Mouse (Mus musculus): ENCODE measurements around the gene Ogdh. TPM values are rescaled to one million over a fixed set of nuclear protein-coding genes. Genes with fewer than 3 reads are reported as not detected.

Ogdh gene
- total RNA-seq, 1 experiment = 68.4 TPM

DNA sequence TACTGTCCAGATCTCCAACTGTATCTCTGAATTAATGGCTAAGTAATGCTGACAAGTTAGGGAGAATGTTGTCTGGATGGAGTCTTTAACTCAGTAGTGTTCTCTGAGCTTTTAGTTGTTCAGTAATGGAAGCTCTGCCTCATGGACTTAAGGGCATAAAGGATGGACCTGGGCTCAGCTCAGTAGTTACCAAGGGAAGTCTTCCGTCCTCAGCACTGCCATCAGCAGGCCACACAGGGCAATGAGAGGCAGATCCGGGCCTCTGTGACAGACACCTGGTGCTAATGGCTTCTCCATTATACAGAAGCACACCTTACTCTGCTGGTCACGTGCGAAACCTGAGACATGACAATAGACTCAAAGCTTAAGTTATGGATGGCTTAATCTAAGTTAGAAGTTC lies 45.3 kb downstream of the Ogdh start:
- no peaks in the 10 kb centered on the region for H3K9me3 ChIP-seq (ENCODE audit: control insufficient read depth, insufficient read depth, low read depth, low read length)
- H3K36me3 ChIP-seq (ENCODE audit: control insufficient read depth, insufficient read depth, low read length, poor library complexity, severe bottlenecking) = peaks cover 23% of the 10 kb centered on the region

GRCm38 (mm10) chr11:6345956-6346355 lies 54.5 kb downstream of the Ogdh start:
- no peak for TF ChIP-seq MAFK (IDR thresholded peaks at IDR 0.05; ENCODE audit: insufficient read depth, low read depth, low read length)
- no peak for TF ChIP-seq HCFC1 (IDR thresholded peaks at IDR 0.05; ENCODE audit: borderline replicate concordance, insufficient read depth, low read length)
- no peak for TF ChIP-seq ZC3H11A (IDR thresholded peaks at IDR 0.05; ENCODE audit: borderline replicate concordance, low read depth, low read length)
- no peak for TF ChIP-seq ZNF384 (IDR thresholded peaks at IDR 0.05; ENCODE audit: low read depth, low read length)
- no peak for TF ChIP-seq CHD2 (IDR thresholded peaks at IDR 0.05; ENCODE audit: low read depth, low read length)
- no peak overlapping the region for H3K9ac ChIP-seq (ENCODE audit: insufficient read depth, low read depth, low read length, poor library complexity, severe bottlenecking)
- no peaks in the 10 kb centered on the region for H3K4me1 ChIP-seq (ENCODE audit: control insufficient read depth in 2 of 2, insufficient read depth in 2 of 2, low read length in 2 of 2, poor library complexity in 1 of 2)
- DNase-seq (ENCODE audit: low read depth, low spot score) = no peak
- H3K36me3 ChIP-seq (ENCODE audit: control insufficient read depth, insufficient read depth, low read length, poor library complexity, severe bottlenecking) = peaks cover 54% of the 10 kb centered on the region
- in situ Hi-C loops (cut with MboI; ENCODE audit: low sequenced_read_pairs in 2 of 2, unreplicated experiment in 2 of 2) = no loop called here
- no peak overlapping the region for H3K27ac ChIP-seq (ENCODE audit: insufficient read depth, low read depth, low read length, poor library complexity, severe bottlenecking)
- no peaks in the 10 kb centered on the region for H3K9me3 ChIP-seq (ENCODE audit: control insufficient read depth, insufficient read depth, low read depth, low read length)
- H3K4me3 ChIP-seq (ENCODE audit: insufficient read depth in 1 of 2, low read depth in 1 of 2, low read length in 2 of 2, poor library complexity in 1 of 2, severe bottlenecking in 1 of 2) = no peak overlapping the region

More for the DNA sequence above, 45.3 kb downstream of the Ogdh start:
- Histone ChIP-seq H3K9ac (ENCODE audit: insufficient read depth, low read depth, low read length, poor library complexity, severe bottlenecking) (no peak overlapping the region), H3K27ac (ENCODE audit: insufficient read depth, low read depth, low read length, poor library complexity, severe bottlenecking) (no peak overlapping the region), H3K4me1 (ENCODE audit: control insufficient read depth in 2 of 2, insufficient read depth in 2 of 2, low read length in 2 of 2, poor library complexity in 1 of 2) (no peaks in the 10 kb centered on the region), H3K4me3 (ENCODE audit: insufficient read depth in 1 of 2, low read depth in 1 of 2, low read length in 2 of 2, poor library complexity in 1 of 2, severe bottlenecking in 1 of 2) (no peak overlapping the region)
- DNase-seq (ENCODE audit: low read depth, low spot score) = no peak
- TF ChIP-seq HCFC1 (IDR thresholded peaks at IDR 0.05; ENCODE audit: borderline replicate concordance, insufficient read depth, low read length) (no peak), MAFK (IDR thresholded peaks at IDR 0.05; ENCODE audit: insufficient read depth, low read depth, low read length) (no peak), ZC3H11A (IDR thresholded peaks at IDR 0.05; ENCODE audit: borderline replicate concordance, low read depth, low read length) (no peak), CHD2 (IDR thresholded peaks at IDR 0.05; ENCODE audit: low read depth, low read length) (no peak), ZNF384 (IDR thresholded peaks at IDR 0.05; ENCODE audit: low read depth, low read length) (no peak)
- in situ Hi-C loops (cut with MboI; ENCODE audit: low sequenced_read_pairs in 2 of 2, unreplicated experiment in 2 of 2) = no loop called here

DNA sequence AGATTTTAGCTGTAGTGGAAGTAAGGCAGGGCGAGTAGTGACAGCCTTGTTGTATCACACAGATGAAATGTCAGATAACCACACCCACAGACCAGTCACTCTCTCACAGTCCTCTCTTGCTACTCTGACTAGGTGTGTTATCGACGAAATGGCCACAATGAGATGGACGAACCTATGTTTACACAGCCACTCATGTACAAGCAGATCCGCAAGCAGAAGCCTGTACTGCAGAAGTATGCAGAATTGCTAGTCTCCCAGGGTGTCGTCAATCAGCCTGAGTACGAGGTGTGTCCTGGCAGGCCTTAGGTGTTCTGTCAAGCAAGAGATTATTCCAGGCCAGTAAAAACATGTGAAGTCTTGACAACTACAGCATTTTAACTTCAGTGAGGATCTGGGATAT lies 55.5 kb downstream of the Ogdh start:
- no peak for DNase-seq (ENCODE audit: low read depth, low spot score)
- in situ Hi-C loops (cut with MboI; ENCODE audit: low sequenced_read_pairs in 2 of 2, unreplicated experiment in 2 of 2) = no loop called here
- no peaks in the 10 kb centered on the region for H3K4me1 ChIP-seq (ENCODE audit: control insufficient read depth in 2 of 2, insufficient read depth in 2 of 2, low read length in 2 of 2, poor library complexity in 1 of 2)
- no peak overlapping the region for H3K9ac ChIP-seq (ENCODE audit: insufficient read depth, low read depth, low read length, poor library complexity, severe bottlenecking)
- no peak overlapping the region; the same call in 1 of the 2 replicates for H3K27ac ChIP-seq (ENCODE audit: insufficient read depth, low read depth, low read length, poor library complexity, severe bottlenecking)
- H3K4me3 ChIP-seq (ENCODE audit: insufficient read depth in 1 of 2, low read depth in 1 of 2, low read length in 2 of 2, poor library complexity in 1 of 2, severe bottlenecking in 1 of 2) = no peak overlapping the region
- H3K9me3 ChIP-seq (ENCODE audit: control insufficient read depth, insufficient read depth, low read depth, low read length) = no peaks in the 10 kb centered on the region
- no peak for TF ChIP-seq MAFK (IDR thresholded peaks at IDR 0.05; ENCODE audit: insufficient read depth, low read depth, low read length)
- no peak for TF ChIP-seq ZNF384 (IDR thresholded peaks at IDR 0.05; ENCODE audit: low read depth, low read length)
- TF ChIP-seq CHD2 (IDR thresholded peaks at IDR 0.05; ENCODE audit: low read depth, low read length) = no peak
- H3K36me3 ChIP-seq (ENCODE audit: control insufficient read depth, insufficient read depth, low read length, poor library complexity, severe bottlenecking) = peaks cover 50% of the 10 kb centered on the region

GRCm38 (mm10) chr11:6348681-6349200 lies 57.3 kb downstream of the Ogdh start:
- Histone ChIP-seq H3K9ac (ENCODE audit: insufficient read depth, low read depth, low read length, poor library complexity, severe bottlenecking) (no peak overlapping the region), H3K4me1 (ENCODE audit: control insufficient read depth in 2 of 2, insufficient read depth in 2 of 2, low read length in 2 of 2, poor library complexity in 1 of 2) (no peaks in the 10 kb centered on the region), H3K9me3 (ENCODE audit: control insufficient read depth, insufficient read depth, low read depth, low read length) (no peaks in the 10 kb centered on the region), H3K36me3 (ENCODE audit: control insufficient read depth, insufficient read depth, low read length, poor library complexity, severe bottlenecking) (peaks cover 45% of the 10 kb centered on the region), H3K27ac (ENCODE audit: insufficient read depth, low read depth, low read length, poor library complexity, severe bottlenecking) (no peak overlapping the region), H3K4me3 (ENCODE audit: insufficient read depth in 1 of 2, low read depth in 1 of 2, low read length in 2 of 2, poor library complexity in 1 of 2, severe bottlenecking in 1 of 2) (no peak overlapping the region)
- TF ChIP-seq HCFC1 (IDR thresholded peaks at IDR 0.05; ENCODE audit: borderline replicate concordance, insufficient read depth, low read length) (no peak), ZC3H11A (IDR thresholded peaks at IDR 0.05; ENCODE audit: borderline replicate concordance, low read depth, low read length) (no peak), CHD2 (IDR thresholded peaks at IDR 0.05; ENCODE audit: low read depth, low read length) (no peak), ZNF384 (IDR thresholded peaks at IDR 0.05; ENCODE audit: low read depth, low read length) (no peak), MAFK (IDR thresholded peaks at IDR 0.05; ENCODE audit: insufficient read depth, low read depth, low read length) (no peak)
- in situ Hi-C loops (cut with MboI; ENCODE audit: low sequenced_read_pairs in 2 of 2, unreplicated experiment in 2 of 2) = no loop called here
- no peak for DNase-seq (ENCODE audit: low read depth, low spot score)

GRCm38 (mm10) chr11:6349586-6349985 lies 58.2 kb downstream of the Ogdh start:
- DNase-seq (ENCODE audit: low read depth, low spot score) = no peak
- no peak overlapping the region for H3K9ac ChIP-seq (ENCODE audit: insufficient read depth, low read depth, low read length, poor library complexity, severe bottlenecking)
- TF ChIP-seq MAFK (IDR thresholded peaks at IDR 0.05; ENCODE audit: insufficient read depth, low read depth, low read length) (no peak), HCFC1 (IDR thresholded peaks at IDR 0.05; ENCODE audit: borderline replicate concordance, insufficient read depth, low read length) (no peak), ZC3H11A (IDR thresholded peaks at IDR 0.05; ENCODE audit: borderline replicate concordance, low read depth, low read length) (no peak), CHD2 (IDR thresholded peaks at IDR 0.05; ENCODE audit: low read depth, low read length) (no peak), ZNF384 (IDR thresholded peaks at IDR 0.05; ENCODE audit: low read depth, low read length) (no peak)
- in situ Hi-C loops (cut with MboI; ENCODE audit: low sequenced_read_pairs in 2 of 2, unreplicated experiment in 2 of 2) = no loop called here
- peaks cover 43% of the 10 kb centered on the region for H3K36me3 ChIP-seq (ENCODE audit: control insufficient read depth, insufficient read depth, low read length, poor library complexity, severe bottlenecking)
- no peak overlapping the region for H3K4me3 ChIP-seq (ENCODE audit: insufficient read depth in 1 of 2, low read depth in 1 of 2, low read length in 2 of 2, poor library complexity in 1 of 2, severe bottlenecking in 1 of 2)
- H3K27ac ChIP-seq (ENCODE audit: insufficient read depth, low read depth, low read length, poor library complexity, severe bottlenecking) = no peak overlapping the region
- H3K4me1 ChIP-seq (ENCODE audit: control insufficient read depth in 2 of 2, insufficient read depth in 2 of 2, low read length in 2 of 2, poor library complexity in 1 of 2) = no peaks in the 10 kb centered on the region
- no peaks in the 10 kb centered on the region for H3K9me3 ChIP-seq (ENCODE audit: control insufficient read depth, insufficient read depth, low read depth, low read length)
